Mouse (Mus musculus): Measurements from ENCODE around the gene Dcdc2b. TPM values are rescaled to one million over a fixed set of nuclear protein-coding genes. Genes with fewer than 3 reads are reported as not detected.
A peak's percentile ranks its signal among the peaks of the same experiment; 100 is the strongest.

The Dcdc2b gene
- polyA plus RNA-seq, 1 experiment from 2014 or later = 2.6 TPM

GRCm38 (mm10) chr4:129584884-129585608, 29.0 kb downstream of the Dcdc2b start:
- Histone ChIP-seq H3K36me3 (ENCODE audit: control insufficient read depth, insufficient read depth, low read length) (no peaks in the 10 kb centered on the region), H3K27ac (replicated peaks in 1 of 2; ENCODE audit: control insufficient read depth in 1 of 2, insufficient read depth in 1 of 2, low read depth in 2 of 2, low read length in 2 of 2) (peak overlapping the region; percentile 20 to 69), H3K4me1 (ENCODE audit: control insufficient read depth in 2 of 2, insufficient read depth in 2 of 2, low read length in 2 of 2) (peaks cover 5 to 11% of the 10 kb centered on the region in 2 experiments), H3K4me3 (ENCODE audit: control insufficient read depth in 1 of 2, insufficient read depth in 1 of 2, low read depth in 1 of 2, low read length in 2 of 2) (peak overlapping the region; percentile 47 to 76), H3K27me3 (ENCODE audit: control insufficient read depth, insufficient read depth, low read length) (no peaks in the 10 kb centered on the region), H3K9ac (ENCODE audit: low read length) (peak overlapping the region; percentile 69), H3K4me2 (ENCODE audit: low read length) (peak overlapping the region; percentile 83), H3K9me3 (ENCODE audit: control insufficient read depth, low read length) (no peaks in the 10 kb centered on the region)
- 1% methylated on average over 36 of the region's 36 CpGs for WGBS
- peak; percentile 41 for ATAC-seq (ENCODE audit: insufficient number of reproducible peaks, insufficient read depth, low FRiP score, low read depth)

GRCm38 (mm10) chr4:129584370-129584769, 29.7 kb downstream of the Dcdc2b start:
- peak overlapping the region in 1 of 2 experiments; percentile 47; a peak in 2 of 4 replicates for H3K4me3 ChIP-seq (ENCODE audit: control insufficient read depth in 1 of 2, insufficient read depth in 1 of 2, low read depth in 1 of 2, low read length in 2 of 2)
- peak overlapping the region; percentile 83 for H3K4me2 ChIP-seq (ENCODE audit: low read length)
- H3K27ac ChIP-seq (replicated peaks in 1 of 2; ENCODE audit: control insufficient read depth in 1 of 2, insufficient read depth in 1 of 2, low read depth in 2 of 2, low read length in 2 of 2) = peak overlapping the region; percentile 20 to 69
- 68% methylated on average over 1 of the region's 1 CpGs for WGBS
- H3K27me3 ChIP-seq (ENCODE audit: control insufficient read depth, insufficient read depth, low read length) = no peaks in the 10 kb centered on the region
- H3K4me1 ChIP-seq (ENCODE audit: control insufficient read depth in 2 of 2, insufficient read depth in 2 of 2, low read length in 2 of 2) = peaks cover 5 to 11% of the 10 kb centered on the region in 2 experiments
- H3K9ac ChIP-seq (ENCODE audit: low read length) = peak overlapping the region; percentile 69
- H3K36me3 ChIP-seq (ENCODE audit: control insufficient read depth, insufficient read depth, low read length) = no peaks in the 10 kb centered on the region
- no peak for ATAC-seq (ENCODE audit: insufficient number of reproducible peaks, insufficient read depth, low FRiP score, low read depth)
- no peaks in the 10 kb centered on the region for H3K9me3 ChIP-seq (ENCODE audit: control insufficient read depth, low read length)

- 81% methylated on average over 1 of the region's 1 CpGs for WGBS
- Histone ChIP-seq H3K36me3 (ENCODE audit: control insufficient read depth, insufficient read depth, low read length) (no peaks in the 10 kb centered on the region), H3K4me1 (ENCODE audit: control insufficient read depth in 2 of 2, insufficient read depth in 2 of 2, low read length in 2 of 2) (peaks cover 10 to 11% of the 10 kb centered on the region in 2 experiments), H3K9ac (ENCODE audit: low read length) (no peak overlapping the region), H3K9me3 (ENCODE audit: control insufficient read depth, low read length) (no peaks in the 10 kb centered on the region), H3K27ac (replicated peaks in 1 of 2; ENCODE audit: control insufficient read depth in 1 of 2, insufficient read depth in 1 of 2, low read depth in 2 of 2, low read length in 2 of 2) (no peak overlapping the region), H3K4me3 (ENCODE audit: control insufficient read depth in 1 of 2, insufficient read depth in 1 of 2, low read depth in 1 of 2, low read length in 2 of 2) (no peak overlapping the region), H3K27me3 (ENCODE audit: control insufficient read depth, insufficient read depth, low read length) (no peaks in the 10 kb centered on the region), H3K4me2 (ENCODE audit: low read length) (no peak overlapping the region)
- ATAC-seq (ENCODE audit: insufficient number of reproducible peaks, insufficient read depth, low FRiP score, low read depth) = no peak
Measured at GRCm38 (mm10) chr4:129582251-129582650, 31.8 kb downstream of the Dcdc2b start.

- H3K27me3 ChIP-seq (ENCODE audit: control insufficient read depth, insufficient read depth, low read length) = no peaks in the 10 kb centered on the region
- peaks cover 11 to 15% of the 10 kb centered on the region in 2 experiments for H3K4me1 ChIP-seq (ENCODE audit: control insufficient read depth in 2 of 2, insufficient read depth in 2 of 2, low read length in 2 of 2)
- no peak overlapping the region for H3K4me3 ChIP-seq (ENCODE audit: control insufficient read depth in 1 of 2, insufficient read depth in 1 of 2, low read depth in 1 of 2, low read length in 2 of 2)
- H3K27ac ChIP-seq (replicated peaks in 1 of 2; ENCODE audit: control insufficient read depth in 1 of 2, insufficient read depth in 1 of 2, low read depth in 2 of 2, low read length in 2 of 2) = peak overlapping the region; percentile 33 to 48; a peak in 2 of 4 replicates
- 58% methylated on average over 7 of the region's 7 CpGs for WGBS
- no peak overlapping the region for H3K4me2 ChIP-seq (ENCODE audit: low read length)
- no peak overlapping the region for H3K9ac ChIP-seq (ENCODE audit: low read length)
- H3K36me3 ChIP-seq (ENCODE audit: control insufficient read depth, insufficient read depth, low read length) = no peaks in the 10 kb centered on the region
- no peaks in the 10 kb centered on the region for H3K9me3 ChIP-seq (ENCODE audit: control insufficient read depth, low read length)
- ATAC-seq (ENCODE audit: insufficient number of reproducible peaks, insufficient read depth, low FRiP score, low read depth) = no peak
Measured at GRCm38 (mm10) chr4:129580347-129580746, 33.7 kb downstream of the Dcdc2b start.

- H3K4me3 ChIP-seq (ENCODE audit: control insufficient read depth in 1 of 2, insufficient read depth in 1 of 2, low read depth in 1 of 2, low read length in 2 of 2) = 0 out of 4 replicates have a peak within 1 kb of the TSS, but pooled peaks of 1 of the 2 experiments have one; percentile 4
- H3K27me3 ChIP-seq (ENCODE audit: control insufficient read depth, insufficient read depth, low read length) = no peaks in the 10 kb centered on the region
- ATAC-seq (ENCODE audit: insufficient number of reproducible peaks, insufficient read depth, low FRiP score, low read depth) = no peak; the same call in 1 of the 2 replicates
- WGBS = 63% methylated on average over 5 of the region's 5 CpGs
- H3K9me3 ChIP-seq (ENCODE audit: control insufficient read depth, low read length) = no peaks in the 10 kb centered on the region
- peak within 1 kb of the TSS; percentile 60 to 70 for H3K27ac ChIP-seq (replicated peaks in 1 of 2; ENCODE audit: control insufficient read depth in 1 of 2, insufficient read depth in 1 of 2, low read depth in 2 of 2, low read length in 2 of 2)
- no peaks in the 10 kb centered on the region for H3K36me3 ChIP-seq (ENCODE audit: control insufficient read depth, insufficient read depth, low read length)
- H3K4me1 ChIP-seq (ENCODE audit: control insufficient read depth in 2 of 2, insufficient read depth in 2 of 2, low read length in 2 of 2) = peaks cover 2 to 15% of the 10 kb centered on the region in 2 experiments; a peak in 3 of 4 replicates
- 0 out of 2 replicates have a peak within 1 kb of the TSS, but pooled peaks have one; percentile 9 for H3K9ac ChIP-seq (ENCODE audit: low read length)
- peak within 1 kb of the TSS; percentile 31 for H3K4me2 ChIP-seq (ENCODE audit: low read length)
Measured at GRCm38 (mm10) chr4:129578466-129578865, 35.6 kb downstream of the Dcdc2b start, which contains the start of gene Fam167b. Gene Fam167b (minus strand): TSS chr4:129578549.

GRCm38 (mm10) chr4:129577688-129578087, 36.4 kb downstream of the Dcdc2b start:
- Histone ChIP-seq H3K4me1 (ENCODE audit: control insufficient read depth in 2 of 2, insufficient read depth in 2 of 2, low read length in 2 of 2) (peaks cover 2 to 19% of the 10 kb centered on the region in 2 experiments; a peak in 3 of 4 replicates), H3K9ac (ENCODE audit: low read length) (no peak overlapping the region), H3K36me3 (ENCODE audit: control insufficient read depth, insufficient read depth, low read length) (no peaks in the 10 kb centered on the region), H3K27ac (replicated peaks in 1 of 2; ENCODE audit: control insufficient read depth in 1 of 2, insufficient read depth in 1 of 2, low read depth in 2 of 2, low read length in 2 of 2) (peak overlapping the region; percentile 60 to 70), H3K4me2 (ENCODE audit: low read length) (peak overlapping the region; percentile 31), H3K9me3 (ENCODE audit: control insufficient read depth, low read length) (no peaks in the 10 kb centered on the region), H3K4me3 (ENCODE audit: control insufficient read depth in 1 of 2, insufficient read depth in 1 of 2, low read depth in 1 of 2, low read length in 2 of 2) (no peak overlapping the region), H3K27me3 (ENCODE audit: control insufficient read depth, insufficient read depth, low read length) (no peaks in the 10 kb centered on the region)
- 76% methylated on average over 7 of the region's 7 CpGs for WGBS
- no peak for ATAC-seq (ENCODE audit: insufficient number of reproducible peaks, insufficient read depth, low FRiP score, low read depth)

- peak overlapping the region; percentile 31 for H3K4me2 ChIP-seq (ENCODE audit: low read length)
- ATAC-seq (ENCODE audit: insufficient number of reproducible peaks, insufficient read depth, low FRiP score, low read depth) = no peak
- WGBS = 32% methylated on average over 21 of the region's 21 CpGs
- peak overlapping the region; percentile 9; the same call in 1 of the 2 replicates for H3K9ac ChIP-seq (ENCODE audit: low read length)
- no peak overlapping the region for H3K4me3 ChIP-seq (ENCODE audit: control insufficient read depth in 1 of 2, insufficient read depth in 1 of 2, low read depth in 1 of 2, low read length in 2 of 2)
- H3K36me3 ChIP-seq (ENCODE audit: control insufficient read depth, insufficient read depth, low read length) = no peaks in the 10 kb centered on the region
- H3K4me1 ChIP-seq (ENCODE audit: control insufficient read depth in 2 of 2, insufficient read depth in 2 of 2, low read length in 2 of 2) = peaks cover 2 to 21% of the 10 kb centered on the region in 2 experiments; a peak in 3 of 4 replicates
- H3K27ac ChIP-seq (replicated peaks in 1 of 2; ENCODE audit: control insufficient read depth in 1 of 2, insufficient read depth in 1 of 2, low read depth in 2 of 2, low read length in 2 of 2) = no peak overlapping the region
- no peaks in the 10 kb centered on the region for H3K9me3 ChIP-seq (ENCODE audit: control insufficient read depth, low read length)
- no peaks in the 10 kb centered on the region for H3K27me3 ChIP-seq (ENCODE audit: control insufficient read depth, insufficient read depth, low read length)
Measured at GRCm38 (mm10) chr4:129576863-129577491, 37.1 kb downstream of the Dcdc2b start.
